Mouse (Mus musculus) embryo, embryonic 10.5 days (tissue): Measurements from ENCODE around the gene Golga1.

Experiments used
- DNase-seq: peaks from one replicate; pipeline ENCODE4 v3.0.0-alpha.2; 2015; ENCODE audit warnings: low spot score

Gene Golga1

DNA sequence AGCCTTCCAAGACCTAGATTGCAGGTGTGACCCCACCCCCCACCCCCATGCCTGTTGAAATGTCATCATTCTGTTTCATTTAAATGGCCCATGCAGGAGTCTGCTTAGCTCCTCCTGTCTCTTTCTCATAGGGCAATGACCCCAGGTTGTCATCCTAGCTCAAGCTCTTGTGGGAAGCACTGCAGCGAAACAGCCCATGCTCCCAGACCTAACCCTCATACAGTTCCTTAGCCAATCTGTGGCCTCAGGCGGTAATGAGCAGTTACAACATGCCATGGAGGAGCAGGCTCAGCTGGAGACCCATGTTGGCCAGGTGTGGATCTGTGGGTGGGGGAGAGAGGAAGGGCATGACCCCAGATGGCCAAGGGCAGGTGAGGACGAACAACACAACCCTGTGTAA is 90.2 kb downstream of the Golga1 start:
- DNase-seq = no peak

DNA sequence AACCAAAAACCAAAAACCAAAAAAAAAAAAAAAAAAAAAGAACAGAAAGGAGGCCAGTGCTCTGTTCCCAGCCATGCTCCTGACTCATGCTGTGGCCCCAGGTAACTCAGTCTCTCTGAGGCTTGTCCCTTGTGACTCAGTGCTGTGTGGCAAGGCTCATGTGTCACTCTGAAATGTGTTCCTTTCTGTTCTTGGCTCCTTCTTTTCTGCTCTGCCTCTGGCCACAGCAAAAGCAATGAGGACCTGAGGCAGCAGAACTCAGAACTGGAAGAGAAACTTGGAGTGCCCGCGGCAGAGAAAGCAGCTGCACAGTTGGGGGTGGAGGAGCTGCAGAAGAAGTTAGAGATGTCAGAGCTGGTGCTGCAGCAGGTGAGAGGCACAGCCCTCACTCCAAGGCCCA is 91.2 kb downstream of the Golga1 start:
- no peak for DNase-seq

DNA sequence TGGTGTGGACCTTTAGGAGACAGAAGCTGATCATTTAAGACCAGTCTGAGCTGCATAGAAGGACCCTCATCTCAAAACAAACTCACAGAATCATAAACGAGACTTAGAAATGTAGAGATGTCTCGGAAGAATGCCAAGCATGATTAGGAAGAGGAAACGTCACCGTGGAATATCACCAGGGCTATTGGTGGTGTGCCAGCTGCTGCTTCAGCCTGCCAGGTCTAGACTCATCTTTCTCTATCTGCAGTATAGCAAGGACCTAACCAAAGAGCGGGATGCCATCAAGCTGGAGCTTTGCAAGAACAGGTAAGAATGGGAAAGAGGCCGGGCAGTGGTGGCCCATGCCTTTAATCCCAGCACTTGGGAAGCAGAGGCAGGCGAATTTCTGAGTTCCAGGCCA is 91.6 kb downstream of the Golga1 start:
- no peak for DNase-seq

DNA sequence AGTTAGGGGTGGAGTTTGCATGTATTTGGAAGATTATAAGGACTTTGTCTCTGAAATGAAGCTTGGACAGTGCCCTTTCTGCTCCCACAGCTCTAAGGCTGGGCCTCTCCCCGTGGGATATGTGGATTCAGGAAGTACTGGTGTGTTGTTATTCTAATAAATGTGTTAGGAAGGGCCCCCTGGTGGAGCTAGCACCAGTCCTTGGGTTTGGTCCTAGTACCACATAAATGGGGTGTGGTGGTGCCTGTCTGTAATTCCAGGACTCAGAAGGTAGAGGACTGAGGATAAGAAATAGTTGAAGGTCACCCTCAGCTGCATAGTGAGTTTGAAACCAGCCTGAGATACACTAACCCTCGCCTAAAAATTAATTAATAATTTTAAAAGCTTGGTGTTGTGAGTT is 92.1 kb downstream of the Golga1 start:
- DNase-seq = no peak

DNA sequence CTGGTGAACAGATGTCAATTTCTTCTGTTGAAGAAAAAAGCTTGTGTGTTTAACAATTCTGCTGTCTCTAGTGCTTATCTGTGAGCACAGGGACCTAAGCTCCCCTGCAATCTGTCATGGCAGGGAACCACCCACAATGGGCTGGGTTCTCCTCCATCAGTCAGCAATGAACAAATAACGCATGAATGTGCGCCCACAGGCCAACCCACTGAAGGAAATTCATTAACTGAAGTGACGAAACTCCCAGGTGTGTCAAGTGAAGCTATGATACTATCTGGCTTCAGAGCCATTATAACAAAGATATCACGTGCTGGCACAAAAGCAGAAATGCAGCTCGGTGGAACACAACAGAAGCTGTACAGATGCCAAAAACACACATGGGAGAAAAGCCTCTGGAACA is 95.3 kb downstream of the Golga1 start:
- no peak for DNase-seq

DNA sequence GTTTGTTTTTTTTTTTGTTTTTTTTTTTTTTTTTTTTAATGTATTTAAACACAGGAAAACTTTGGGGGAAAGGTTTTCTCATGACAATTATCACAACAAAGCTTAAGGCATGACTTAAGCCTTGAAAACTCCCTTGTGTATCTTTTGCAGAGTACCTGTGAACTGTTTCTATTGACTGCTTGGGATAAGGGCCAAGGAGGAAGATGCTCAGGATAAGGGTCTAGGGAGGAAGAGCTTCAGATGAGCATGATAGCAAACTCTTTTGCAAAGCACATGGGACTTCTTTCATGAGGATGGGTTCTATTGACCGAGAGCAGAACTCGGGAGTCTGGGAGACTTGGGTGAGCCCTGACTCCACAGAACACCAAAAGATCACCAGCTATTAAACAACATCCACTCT is 95.7 kb downstream of the Golga1 start:
- no peak for DNase-seq
